Mouse (Mus musculus) embryonic facial prominence, embryonic 13.5 days (tissue): ENCODE measurements at regions not wholly inside any gene's neighbourhood (a gene's known extent, or its start where the extent isn't known, plus 50 kb on each side); places are given as distances from the start of the nearest gene placed in this dataset.
A peak's percentile ranks its signal among the peaks of the same experiment; 100 is the strongest.

ENCODE experiments used
- ATAC-seq: fragments of 200-750 bp; cut with Nextera tagmentation; 2 replicates; pipeline ENCODE4 v1.8.0; 2017; ENCODE audit warnings: low read depth; ENCODE audit not compliant: insufficient number of reproducible peaks, insufficient read depth, low FRiP score, low TSS enrichment
- H3K27ac ChIP-seq: fragments of 300-500 bp; sonication (generic); 2 replicates; pipeline ENCODE4 v1.5.1; 2015; ENCODE audit warnings: moderate library complexity, mild to moderate bottlenecking, inconsistent platforms
- H3K27me3 ChIP-seq: fragments of 300-500 bp; sonication (generic); 2 replicates; pipeline ENCODE4 v1.6.1; 2015; ENCODE audit warnings: mild to moderate bottlenecking, inconsistent platforms
- H3K36me3 ChIP-seq: fragments of 300-500 bp; sonication (generic); 2 replicates; pipeline ENCODE4 v1.6.1; 2015; ENCODE audit warnings: mild to moderate bottlenecking, inconsistent platforms
- H3K4me1 ChIP-seq: fragments of 300-500 bp; sonication (generic); 2 replicates; pipeline ENCODE4 v1.6.1; 2015; ENCODE audit warnings: inconsistent platforms
- H3K4me2 ChIP-seq: fragments of 300-500 bp; sonication (generic); 2 replicates; pipeline ENCODE4 v1.6.1; 2015; ENCODE audit warnings: moderate library complexity, mild to moderate bottlenecking, inconsistent platforms
- H3K4me3 ChIP-seq: fragments of 300-500 bp; sonication (generic); 2 replicates; pipeline ENCODE4 v1.5.1; 2015; ENCODE audit warnings: mild to moderate bottlenecking, inconsistent platforms
- H3K9ac ChIP-seq: fragments of 300-500 bp; sonication (generic); 2 replicates; pipeline ENCODE4 v1.6.1; 2015; ENCODE audit warnings: mild to moderate bottlenecking, inconsistent platforms
- H3K9me3 ChIP-seq: fragments of 300-500 bp; sonication (generic); 2 replicates; pipeline ENCODE4 v1.6.1; 2016; ENCODE audit warnings: inconsistent platforms
- WGBS: fragments of 180-500 bp; shearing (Covaris S2); methylation state at CpG from one replicate; pipeline ENCODE4 v1.1.7; 2015; ENCODE audit warnings: mixed read lengths; 5-methylcytosine and 5-hydroxymethylcytosine counted together

DNA sequence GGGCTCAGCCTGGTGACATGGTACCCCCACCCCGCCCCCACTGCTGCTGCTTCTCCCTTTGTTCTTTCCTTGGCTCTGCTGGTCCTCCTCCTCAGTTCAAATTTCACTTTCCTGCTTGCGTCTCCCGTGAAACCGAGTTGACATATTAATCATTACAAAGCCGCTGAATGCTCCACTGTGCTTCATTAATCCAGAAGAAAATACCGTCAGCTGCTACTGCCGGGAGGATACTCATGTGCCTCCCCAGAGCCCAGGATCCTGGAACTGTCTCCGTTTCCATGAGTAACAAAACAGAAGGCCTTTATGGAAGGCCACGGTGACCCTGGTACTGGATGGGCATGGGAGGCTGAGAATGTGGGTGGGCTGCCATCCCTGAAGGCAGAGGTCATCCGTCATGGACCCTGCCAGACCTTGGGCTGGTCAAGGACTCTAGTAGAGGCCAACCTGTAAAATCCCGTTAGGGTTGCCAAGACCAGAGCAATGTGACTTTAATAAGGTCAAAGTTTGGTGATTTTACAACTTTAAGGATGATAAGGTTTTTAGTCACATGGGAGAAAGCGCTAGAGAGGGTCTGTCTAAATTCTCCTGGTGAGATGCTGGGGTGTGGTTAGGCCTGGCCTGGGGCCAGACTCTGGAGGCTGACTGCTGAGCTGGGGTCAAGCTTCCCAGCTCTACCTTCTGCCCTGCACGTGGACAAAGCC lies 90.7 kb downstream of the Atp1a1 start:
- Histone ChIP-seq H3K9me3 (no peaks in the 10 kb centered on the region), H3K4me1 (peaks cover 29% of the 10 kb centered on the region), H3K9ac (no peak overlapping the region), H3K27ac (peak overlapping the region; percentile 28), H3K4me2 (0 out of 2 replicates have a peak overlapping the region, but pooled peaks have one; percentile 2), H3K4me3 (no peak overlapping the region), H3K36me3 (no peaks in the 10 kb centered on the region), H3K27me3 (no peaks in the 10 kb centered on the region)
- WGBS: 33% methylated on average over 13 of the region's 13 CpGs
- ATAC-seq: no peak
